Mouse (Mus musculus) heart, postnatal 0 days (tissue): ENCODE results near the gene Lsm12. TPM values are rescaled to one million over a fixed set of nuclear protein-coding genes. Genes with fewer than 3 reads are reported as not detected.

Experiments
- ATAC-seq: fragments of 200-750 bp; cut with Nextera tagmentation; 2 replicates; pipeline ENCODE4 v1.8.0; 2017; ENCODE audit warnings: low read depth, moderate number of reproducible peaks, moderate library complexity; ENCODE audit not compliant: insufficient read depth
- DNase-seq: peaks from one replicate; pipeline ENCODE4 v3.0.0-alpha.2; 2016; ENCODE audit warnings: low spot score
- H3K27ac ChIP-seq: fragments of 300-500 bp; sonication (generic); 2 replicates; pipeline ENCODE4 v1.5.1; 2014; ENCODE audit warnings: low read depth, mild to moderate bottlenecking
- H3K27me3 ChIP-seq: fragments of 300-500 bp; sonication (generic); 2 replicates; pipeline ENCODE4 v1.6.1; 2014; ENCODE audit warnings: low read length, mixed read lengths; ENCODE audit not compliant: control insufficient read depth, insufficient read depth
- H3K36me3 ChIP-seq: fragments of 300-500 bp; sonication (generic); replicated peaks from 2 replicates; pipeline ENCODE4 v1.6.1; 2014; ENCODE audit warnings: low read length, mixed read lengths; ENCODE audit not compliant: control insufficient read depth, insufficient read depth
- H3K4me1 ChIP-seq: fragments of 300-500 bp; sonication (generic); 2 replicates; pipeline ENCODE4 v1.6.1; 2014; ENCODE audit warnings: antibody characterized with exemption; ENCODE audit not compliant: control insufficient read depth, insufficient read depth
- H3K4me2 ChIP-seq: fragments of 300-500 bp; sonication (generic); 2 replicates; pipeline ENCODE4 v1.6.1; 2014; ENCODE audit warnings: low read depth, mild to moderate bottlenecking, low read length, moderate library complexity
- H3K4me3 ChIP-seq: fragments of 300-500 bp; sonication (generic); 2 replicates; pipeline ENCODE4 v1.5.1; 2014; ENCODE audit warnings: low read depth, low read length
- H3K9ac ChIP-seq: fragments of 300-500 bp; sonication (generic); replicated peaks from 2 replicates; pipeline ENCODE4 v1.6.1; 2014; ENCODE audit warnings: low read depth, low read length, mixed read lengths
- H3K9me3 ChIP-seq: fragments of 300-500 bp; sonication (generic); replicated peaks from 2 replicates; pipeline ENCODE4 v1.6.1; 2016; ENCODE audit warnings: low read length; ENCODE audit not compliant: control insufficient read depth
- CTCF ChIP-seq: IDR thresholded peaks from 2 replicates; pipeline ENCODE4 v1.5.1; 2016; ENCODE audit warnings: antibody characterized with exemption, control low read depth, low read depth
- EP300 ChIP-seq: IDR thresholded peaks from 2 replicates; pipeline ENCODE4 v1.6.1; 2016; ENCODE audit warnings: antibody characterized with exemption, low read depth
- WGBS: fragments of 180-500 bp; shearing (Covaris S2); extraction: QIAGEN DNeasy Blood & Tissue Kit; methylation state at CpG from one replicate; pipeline ENCODE4 v1.1.7; 2014; 5-methylcytosine and 5-hydroxymethylcytosine counted together
- polyA plus RNA-seq: library from polyadenylated mRNA; unstranded; fragments of >200 nt; fragmentation: Nextera tagmentation; extraction: Ambion mirVana; gene quantifications from 2 replicates; pipeline ENCODE4 v1.2.1, GENCODE M21; 2015
- total RNA-seq: library from RNA; depleted of rRNA; stranded (reverse); fragments of >200 nt; gene quantifications from 2 replicates; pipeline ENCODE4 v1.2.3, GENCODE M21; 2014; ENCODE audit warnings: low replicate concordance

Gene Lsm12
- total and polyA plus RNA-seq, 2 experiments from 2014 or later: 36.0 to 92.7 TPM

- TF ChIP-seq EP300 (peak; percentile 70; the same call in 1 of the 2 replicates), CTCF (no peak)
- no peaks in the 10 kb centered on the region for H3K9me3 ChIP-seq
- H3K27me3 ChIP-seq: no peaks in the 10 kb centered on the region
- H3K4me1 ChIP-seq: peaks cover 20% of the 10 kb centered on the region
- H3K27ac ChIP-seq: peak within 1 kb of the TSS; percentile 68
- DNase-seq (peak; percentile 91), ATAC-seq (peak; percentile 84)
- H3K4me2 ChIP-seq: peak within 1 kb of the TSS; percentile 95
- peaks cover 17% of the 10 kb centered on the region for H3K36me3 ChIP-seq
- 2% methylated on average over 50 of the region's 50 CpGs for WGBS
- H3K9ac ChIP-seq: peak within 1 kb of the TSS; percentile 70
- peak within 1 kb of the TSS; percentile 75 for H3K4me3 ChIP-seq
Measured at GRCm38 (mm10) chr11:102189461-102190436, 4.7 kb upstream of the Lsm12 start, which contains the start of gene G6pc3. Gene G6pc3 (plus strand): TSS chr11:102189620.

- TF ChIP-seq EP300 (no peak; the same call in 1 of the 2 replicates), CTCF (no peak)
- Histone ChIP-seq H3K4me1 (peaks cover 25% of the 10 kb centered on the region), H3K9me3 (no peaks in the 10 kb centered on the region), H3K36me3 (peaks cover 9% of the 10 kb centered on the region; the same call in 1 of the 2 replicates), H3K27ac (0 out of 2 replicates have a peak overlapping the region, but pooled peaks have one; percentile 18), H3K4me3 (peak overlapping the region; percentile 75), H3K9ac (no peak overlapping the region), H3K27me3 (no peaks in the 10 kb centered on the region), H3K4me2 (peak overlapping the region; percentile 95)
- 61% methylated on average over 6 of the region's 6 CpGs for WGBS
- ATAC-seq (no peak), DNase-seq (no peak)
Measured at GRCm38 (mm10) chr11:102188980-102189379, 3.9 kb upstream of the Lsm12 start.

GRCm38 (mm10) chr11:102186235-102186634 lies 1.1 kb upstream of the Lsm12 start:
- H3K9ac ChIP-seq: no peak overlapping the region
- no peaks in the 10 kb centered on the region for H3K9me3 ChIP-seq
- no peak for TF ChIP-seq CTCF
- TF ChIP-seq EP300: no peak
- no peak overlapping the region for H3K4me3 ChIP-seq
- no peak overlapping the region for H3K27ac ChIP-seq
- no peaks in the 10 kb centered on the region for H3K27me3 ChIP-seq
- no peak for ATAC-seq
- H3K4me2 ChIP-seq: no peak overlapping the region
- WGBS: 54% methylated on average over 1 of the region's 1 CpGs
- H3K36me3 ChIP-seq: peaks cover 14% of the 10 kb centered on the region
- DNase-seq: no peak
- H3K4me1 ChIP-seq: peaks cover 30% of the 10 kb centered on the region

GRCm38 (mm10) chr11:102185677-102186076 lies 581 bp upstream of the Lsm12 start:
- WGBS: 41% methylated on average over 3 of the region's 3 CpGs
- H3K36me3 ChIP-seq: peaks cover 20% of the 10 kb centered on the region
- no peak overlapping the region for H3K9ac ChIP-seq

GRCm38 (mm10) chr11:102184253-102184645 lies 847 bp downstream of the Lsm12 start:
- peaks cover 22% of the 10 kb centered on the region for H3K4me1 ChIP-seq
- H3K9ac ChIP-seq: peak overlapping the region; percentile 90
- no peaks in the 10 kb centered on the region for H3K27me3 ChIP-seq
- peak overlapping the region; percentile 93 for H3K27ac ChIP-seq
- peaks cover 20% of the 10 kb centered on the region for H3K36me3 ChIP-seq
- H3K4me2 ChIP-seq: peak overlapping the region; percentile 98
- H3K4me3 ChIP-seq: peak overlapping the region; percentile 89
- DNase-seq: no peak
- no peak for TF ChIP-seq EP300
- no peak for TF ChIP-seq CTCF
- H3K9me3 ChIP-seq: no peaks in the 10 kb centered on the region
- WGBS: 2% methylated on average over 7 of the region's 7 CpGs
- 0 out of 2 replicates have a peak, but pooled peaks have one; percentile 8 for ATAC-seq

More at GRCm38 (mm10) chr11:102185677-102186076, 581 bp upstream of the Lsm12 start:
- peak overlapping the region; percentile 93 for H3K27ac ChIP-seq
- peak overlapping the region; percentile 98 for H3K4me2 ChIP-seq
- DNase-seq (no peak), ATAC-seq (no peak)
- H3K27me3 ChIP-seq: no peaks in the 10 kb centered on the region
- TF ChIP-seq CTCF (no peak), EP300 (no peak)
- H3K9me3 ChIP-seq: no peaks in the 10 kb centered on the region
- H3K4me1 ChIP-seq: peaks cover 30% of the 10 kb centered on the region
- peak overlapping the region; percentile 89 for H3K4me3 ChIP-seq
